ENCODE assay signal across 46 mouse cellular contexts in genomic region chrX:114907282-114907681, GRCm38 (mm10). TPM values are rescaled to one million over a fixed set of nuclear protein-coding genes. Genes with fewer than 3 reads are reported as not detected.
"Had no signal": no experiment of that assay in that cellular context is flagged by ENCODE, and none has a peak within 500 bp of the region (broad histone marks: within the 10 kb centered on the region; RNA-seq: fewer than 3 reads in every experiment).

TSS of gene Ube2dnl2 (plus strand) at chrX:114907582.

- DNase-seq: left cerebral cortex, postnatal 4 days; liver; liver, embryonic 13.5 days; liver, postnatal 0 days; lung, adult 18-20 months; lung, adult 2 months; lung, embryonic 14.5 days; lung, postnatal 10 days; lung, postnatal 14 days; lung, postnatal 36 days; lung, postnatal 4 days; midbrain, embryonic 14.5 days had no signal

- H3K9ac ChIP-seq: limb, embryonic 12.5 days; limb, embryonic 13.5 days; limb, embryonic 15.5 days; liver, embryonic 12.5 days; liver, embryonic 13.5 days; liver, embryonic 14.5 days; liver, embryonic 15.5 days; liver, postnatal 0 days; lung, embryonic 14.5 days; lung, embryonic 15.5 days; midbrain, embryonic 12.5 days; midbrain, embryonic 13.5 days; midbrain, embryonic 15.5 days had no signal

- ATAC-seq: liver, embryonic 12.5 days; liver, postnatal 0 days; lung, postnatal 0 days; midbrain, embryonic 13.5 days; midbrain, embryonic 15.5 days; midbrain, embryonic 16.5 days had no signal

- H3K27me3 ChIP-seq: limb, embryonic 12.5 days; limb, embryonic 13.5 days; limb, embryonic 15.5 days; liver, embryonic 12.5 days; liver, embryonic 13.5 days; liver, embryonic 15.5 days; lung, embryonic 15.5 days; megakaryocyte, embryonic 14.5 days; midbrain, embryonic 12.5 days; midbrain, embryonic 13.5 days; midbrain, embryonic 15.5 days had no signal

- H3K9me3 ChIP-seq: limb, embryonic 10.5 days; limb, embryonic 12.5 days; limb, embryonic 13.5 days; limb, embryonic 15.5 days; liver, embryonic 12.5 days; liver, embryonic 13.5 days; liver, embryonic 15.5 days; lung, embryonic 15.5 days; megakaryocyte, embryonic 14.5 days; midbrain, embryonic 10.5 days; midbrain, embryonic 12.5 days; midbrain, embryonic 13.5 days; midbrain, embryonic 15.5 days had no signal

- H3K4me3 ChIP-seq: limb, embryonic 10.5 days; limb, embryonic 12.5 days; limb, embryonic 13.5 days; limb, embryonic 15.5 days; liver, embryonic 12.5 days; liver, embryonic 13.5 days; liver, embryonic 15.5 days; lung, embryonic 15.5 days; megakaryocyte, embryonic 14.5 days; midbrain, embryonic 10.5 days; midbrain, embryonic 12.5 days; midbrain, embryonic 13.5 days; midbrain, embryonic 15.5 days; myocyte had no signal

- H3K36me3 ChIP-seq: limb, embryonic 10.5 days; limb, embryonic 12.5 days; limb, embryonic 13.5 days; limb, embryonic 15.5 days; liver, embryonic 12.5 days; liver, embryonic 13.5 days; liver, embryonic 15.5 days; lung, embryonic 15.5 days; midbrain, embryonic 10.5 days; midbrain, embryonic 12.5 days; midbrain, embryonic 13.5 days; midbrain, embryonic 15.5 days had no signal

- H3K4me1 ChIP-seq: limb, embryonic 10.5 days; limb, embryonic 12.5 days; limb, embryonic 13.5 days; limb, embryonic 15.5 days; liver, embryonic 12.5 days; liver, embryonic 13.5 days; liver, embryonic 15.5 days; lung, embryonic 15.5 days; megakaryocyte, embryonic 14.5 days; midbrain, embryonic 10.5 days; midbrain, embryonic 12.5 days; midbrain, embryonic 13.5 days; midbrain, embryonic 15.5 days had no signal

- H3K4me2 ChIP-seq: limb, embryonic 12.5 days; limb, embryonic 13.5 days; limb, embryonic 15.5 days; liver, embryonic 11.5 days; liver, embryonic 12.5 days; liver, embryonic 13.5 days; liver, embryonic 15.5 days; lung, embryonic 14.5 days; lung, embryonic 15.5 days; midbrain, embryonic 11.5 days; midbrain, embryonic 12.5 days; midbrain, embryonic 13.5 days; midbrain, embryonic 15.5 days had no signal

- H3K27ac ChIP-seq: limb, embryonic 10.5 days; limb, embryonic 12.5 days; limb, embryonic 13.5 days; limb, embryonic 15.5 days; liver, embryonic 12.5 days; liver, embryonic 13.5 days; liver, embryonic 14.5 days; liver, embryonic 15.5 days; lung, embryonic 15.5 days; macrophage; midbrain, embryonic 10.5 days; midbrain, embryonic 12.5 days; midbrain, embryonic 13.5 days; midbrain, embryonic 15.5 days had no signal

RNA-seq across cellular contexts. Expression of gene Ube2dnl2, which starts in this region (rescaled TPM):
- total RNA-seq: left cerebral cortex, postnatal 10 days; left cerebral cortex, postnatal 14 days; left cerebral cortex, postnatal 25 days; left cerebral cortex, postnatal 36 days; left cerebral cortex, postnatal 4 days; liver, adult 2 months; megakaryocyte progenitor cell, adult 5-6 weeks; megakaryocyte, adult 5-6 weeks; megakaryocyte-erythroid progenitor cell, adult 5-6 weeks; midbrain, postnatal 0 days; monocyte, adult 5-6 weeks had no signal
- polyA plus RNA-seq: limb, embryonic 10.5 days; limb, embryonic 11.5 days; limb, embryonic 12.5 days; limb, embryonic 13.5 days; limb, embryonic 14.5 days; limb, embryonic 15.5 days; liver, adult 2 months; liver, embryonic 11.5 days; liver, embryonic 12.5 days; liver, embryonic 13.5 days; liver, embryonic 14.5 days; liver, embryonic 15.5 days; liver, embryonic 16.5 days; liver, postnatal 0 days; lung, adult 2 months; lung, embryonic 14.5 days; lung, embryonic 15.5 days; lung, embryonic 16.5 days; lung, postnatal 0 days; macrophage; midbrain, embryonic 10.5 days; midbrain, embryonic 11.5 days; midbrain, embryonic 12.5 days; midbrain, embryonic 13.5 days; midbrain, embryonic 14.5 days; midbrain, embryonic 15.5 days; midbrain, embryonic 16.5 days; midbrain, postnatal 0 days; myocyte; neural tube, embryonic 11.5 days had no signal
